Mouse (Mus musculus) natural killer cell, adult 2 months (primary cell): ENCODE results near the gene 4932438H23Rik.
A peak's percentile ranks its signal among the peaks of the same experiment; 100 is the strongest.

Experiments used
- DNase-seq, 2 experiments: peaks; one replicate each; pipeline ENCODE4 v3.0.0; 2022; ENCODE audit warnings: low spot score in 2 of 2

Gene 4932438H23Rik

DNA sequence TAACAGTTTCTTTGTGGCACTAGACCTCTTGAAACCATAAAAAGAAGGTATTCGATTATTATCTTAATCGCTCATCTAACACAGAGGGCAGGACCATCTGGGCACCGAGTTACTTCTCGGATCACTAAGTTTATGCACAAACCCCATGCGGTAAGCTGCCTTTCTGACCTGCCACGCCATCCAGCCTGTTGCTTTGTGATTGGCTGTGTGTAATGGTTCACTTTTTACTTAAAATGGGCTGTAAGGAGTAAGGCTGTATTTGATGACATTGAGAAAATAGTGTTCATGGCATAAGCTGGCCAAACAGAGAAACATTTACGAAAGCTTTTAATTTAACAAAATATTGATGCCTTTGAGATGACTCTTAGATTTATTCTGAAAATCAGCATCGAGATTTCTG is at the start of gene 4932438H23Rik:
TSS of gene 4932438H23Rik (minus strand) at position 101 of the 400 bp plus-strand sequence.
- no peak for DNase-seq

GRCm38 (mm10) chr16:91140991-91141630 is 46.2 kb upstream of the 4932438H23Rik start:
- no peak for DNase-seq

GRCm38 (mm10) chr16:91140457-91140856 is 45.5 kb upstream of the 4932438H23Rik start:
- DNase-seq, result no peak

DNA sequence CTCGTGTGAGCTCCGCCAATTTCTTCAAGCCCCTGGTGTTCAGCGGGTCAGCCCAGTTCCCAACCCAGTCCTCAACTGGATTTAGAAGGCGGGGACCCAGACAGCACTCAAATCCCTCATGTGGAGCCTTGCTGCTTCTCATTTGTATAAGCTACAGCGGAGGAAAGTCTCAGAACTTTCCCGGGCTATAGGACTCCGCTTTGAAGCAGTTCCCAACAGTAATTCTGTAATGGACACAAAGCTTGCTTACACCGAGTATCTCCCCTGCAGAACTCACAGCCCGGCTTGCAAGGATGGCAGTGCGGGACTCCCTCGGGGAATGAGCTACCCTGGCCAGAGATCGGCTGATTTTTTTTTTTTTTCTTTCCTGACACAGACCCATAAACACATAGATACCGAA is 45.1 kb upstream of the 4932438H23Rik start:
- DNase-seq, result no peak

- DNase-seq, result no peak
Measured at GRCm38 (mm10) chr16:91139481-91139880, 44.6 kb upstream of the 4932438H23Rik start.

GRCm38 (mm10) chr16:91138736-91139135 is 43.8 kb upstream of the 4932438H23Rik start:
- no peak for DNase-seq

GRCm38 (mm10) chr16:91138151-91138550 is 43.2 kb upstream of the 4932438H23Rik start:
- DNase-seq, result no peak

- DNase-seq, result no peak
Measured at GRCm38 (mm10) chr16:91136607-91137006, 41.7 kb upstream of the 4932438H23Rik start.

GRCm38 (mm10) chr16:91129916-91130315 is 35.0 kb upstream of the 4932438H23Rik start:
- DNase-seq, result no peak

DNA sequence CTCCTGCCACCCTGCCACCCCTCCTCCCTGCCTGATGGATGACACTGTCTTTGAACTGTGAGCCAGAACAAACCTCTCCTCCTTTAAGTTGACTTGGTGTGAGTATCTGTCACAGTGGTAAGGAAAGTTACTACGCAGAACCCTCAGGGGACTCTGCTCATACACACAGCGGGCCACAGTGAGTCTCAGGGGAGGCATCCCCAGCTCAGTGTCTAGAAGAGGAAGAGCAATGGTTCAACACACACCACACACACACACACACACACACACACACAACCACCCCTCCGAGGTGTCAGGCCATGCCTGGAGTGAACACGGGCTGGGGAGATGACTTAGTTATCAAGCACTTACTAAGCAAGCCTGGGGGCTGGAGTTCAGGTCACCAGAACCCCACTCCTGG is 33.5 kb upstream of the 4932438H23Rik start:
- peak in 1 of 2 experiments; percentile 20 for DNase-seq

DNA sequence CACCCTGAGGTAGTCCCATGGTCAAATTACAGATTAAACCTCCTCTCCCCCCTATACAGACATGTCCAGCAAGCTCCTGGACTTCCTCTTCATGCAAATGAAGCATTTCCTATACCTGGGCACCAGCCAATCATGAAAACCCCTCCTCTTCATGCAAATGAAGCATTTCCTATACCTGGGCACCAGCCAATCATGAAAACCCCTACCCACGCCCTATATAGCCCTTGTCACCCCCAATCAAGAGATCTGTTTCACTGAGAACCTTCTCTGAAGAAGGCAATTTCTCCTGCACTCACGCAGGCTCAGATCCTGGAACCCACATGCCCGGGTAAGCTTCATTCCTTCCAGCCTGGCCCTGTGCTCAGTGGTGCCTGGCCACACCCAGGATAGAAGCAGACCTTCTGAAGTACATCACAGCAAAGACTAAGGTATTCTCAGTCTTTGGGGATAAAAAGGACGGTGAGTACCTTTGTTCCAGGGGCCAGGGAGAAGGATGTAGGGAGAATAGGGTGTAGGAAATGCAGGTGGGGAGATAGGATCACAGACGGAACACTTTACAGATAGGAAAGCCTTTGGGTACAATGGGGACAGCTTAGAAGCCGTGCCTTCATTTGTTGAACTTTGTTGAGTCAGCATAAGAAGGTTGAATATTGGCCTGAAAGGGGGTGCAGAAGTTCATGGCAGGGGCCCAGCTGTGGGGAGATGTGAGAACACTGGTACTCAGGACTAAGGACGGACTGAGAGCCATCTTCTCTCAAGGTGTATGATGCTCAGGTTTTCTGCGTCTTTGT is 32.0 kb upstream of the 4932438H23Rik start:
- no peak for DNase-seq

GRCm38 (mm10) chr16:91124256-91124655 is 29.3 kb upstream of the 4932438H23Rik start:
- no peak for DNase-seq

- no peak for DNase-seq
Measured at GRCm38 (mm10) chr16:91123821-91124220, 28.9 kb upstream of the 4932438H23Rik start.

DNA sequence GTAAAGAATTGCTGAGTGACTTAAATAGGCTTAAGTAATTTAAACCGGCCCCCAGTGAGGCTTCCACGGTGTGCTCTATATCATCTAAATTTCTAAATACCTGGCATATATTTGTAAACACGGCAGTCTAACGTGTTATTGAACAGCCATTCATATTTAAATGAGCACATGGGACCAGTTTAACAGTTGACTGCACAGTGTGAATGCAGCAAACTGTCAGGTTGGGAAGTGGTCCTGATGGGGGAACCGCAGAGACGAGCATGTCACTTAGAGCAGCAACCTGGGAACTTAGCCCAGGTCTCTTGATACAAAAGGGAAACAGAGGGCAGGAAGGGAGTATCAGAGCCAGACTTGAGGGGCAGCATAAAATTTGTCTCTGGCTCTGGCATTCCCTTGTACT is 25.0 kb upstream of the 4932438H23Rik start:
- DNase-seq, result no peak

DNA sequence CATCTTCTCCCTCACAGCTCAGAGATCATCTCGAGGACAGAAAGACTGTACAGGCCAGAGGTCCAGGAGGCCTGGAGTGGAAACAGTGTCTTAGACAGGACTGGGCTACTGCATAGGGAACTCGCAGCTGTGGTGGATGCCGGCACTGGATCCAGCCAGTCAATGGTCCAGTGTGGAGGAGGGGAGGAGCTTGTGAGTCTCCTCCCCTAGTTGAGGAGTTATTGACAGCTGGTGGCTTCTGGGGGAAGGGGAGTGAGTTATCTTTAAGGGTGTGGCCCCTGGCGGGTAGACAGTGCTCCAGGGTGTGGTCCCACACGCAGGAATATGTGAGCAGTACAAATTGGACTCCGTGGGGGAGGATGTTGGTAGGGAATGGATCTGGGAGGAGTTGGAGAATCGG is 21.8 kb upstream of the 4932438H23Rik start:
- DNase-seq, result no peak

DNA sequence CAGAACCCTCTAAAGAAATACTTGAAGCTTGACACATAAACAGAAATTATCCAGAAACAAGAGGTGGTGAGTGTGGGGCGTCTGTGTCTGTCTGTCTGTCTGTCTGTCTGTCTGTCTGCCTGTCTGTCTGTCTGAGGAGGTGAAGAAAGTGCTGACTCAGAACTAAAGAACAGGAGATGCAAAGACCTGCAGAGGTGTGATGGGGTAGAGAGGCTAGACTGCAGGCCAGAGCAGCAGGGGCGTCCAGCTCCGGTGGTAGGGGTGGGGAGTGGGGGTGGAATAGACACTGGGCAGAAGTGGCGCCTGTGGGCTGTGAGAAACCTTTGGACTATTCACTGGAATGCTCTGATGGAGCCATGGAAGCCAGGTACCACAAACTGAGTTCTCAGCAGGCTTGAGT is 21.1 kb upstream of the 4932438H23Rik start:
- DNase-seq, result no peak

DNA sequence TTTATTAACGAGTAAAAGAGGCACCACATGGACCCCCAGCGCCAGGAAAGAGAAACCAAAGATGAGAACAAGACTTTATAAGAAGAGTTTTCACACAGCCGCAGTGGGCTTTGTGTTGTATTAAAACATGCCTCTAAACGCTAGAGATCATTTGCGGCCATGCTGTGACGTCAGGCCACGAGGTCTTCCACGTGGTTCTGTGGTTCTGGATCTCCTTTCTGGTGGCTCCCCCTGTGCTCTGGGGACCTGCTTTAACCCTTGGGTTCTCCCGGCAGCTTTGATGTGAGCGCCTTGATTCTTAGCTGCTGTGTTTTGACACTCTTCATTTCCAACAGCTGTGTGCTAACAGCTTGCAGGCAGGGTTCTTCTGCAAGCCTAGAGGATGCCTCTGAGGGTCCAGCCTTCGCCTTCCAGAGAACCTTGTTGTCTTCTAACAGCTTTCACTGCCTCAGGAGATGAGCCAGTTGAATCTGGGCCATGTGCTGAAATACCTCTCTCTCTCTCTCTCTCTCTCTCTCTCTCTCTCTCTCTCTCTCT is 16.1 kb upstream of the 4932438H23Rik start:
- DNase-seq, result no peak

GRCm38 (mm10) chr16:91107608-91108007 is 12.7 kb upstream of the 4932438H23Rik start:
- no peak for DNase-seq

DNA sequence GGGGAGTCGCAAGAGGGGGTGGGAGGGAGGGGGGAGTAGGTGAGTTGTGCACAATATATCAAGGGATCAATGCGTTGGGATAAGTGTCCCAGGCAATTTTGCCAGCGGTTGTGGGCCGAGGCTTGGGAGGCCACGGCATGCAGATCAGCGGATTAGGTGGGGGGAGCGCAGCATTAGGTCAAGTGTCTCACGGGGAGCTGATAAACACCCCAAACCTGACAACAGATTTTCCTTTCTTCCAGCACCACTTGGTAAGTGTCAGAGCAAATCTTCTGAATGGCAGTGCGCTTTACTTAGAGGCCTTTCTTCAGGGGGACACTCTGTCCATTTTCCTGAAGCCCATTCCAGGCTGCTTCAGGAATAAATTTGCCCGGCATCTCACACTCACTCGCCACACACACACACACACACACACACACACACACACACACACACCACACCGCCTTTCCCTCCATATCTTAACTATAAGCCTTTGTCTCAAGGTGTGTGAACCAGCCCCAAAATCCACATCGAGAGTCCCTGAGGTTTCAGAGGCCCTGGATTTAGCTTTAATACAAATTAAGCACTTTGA is 10.6 kb upstream of the 4932438H23Rik start:
- no peak for DNase-seq

DNA sequence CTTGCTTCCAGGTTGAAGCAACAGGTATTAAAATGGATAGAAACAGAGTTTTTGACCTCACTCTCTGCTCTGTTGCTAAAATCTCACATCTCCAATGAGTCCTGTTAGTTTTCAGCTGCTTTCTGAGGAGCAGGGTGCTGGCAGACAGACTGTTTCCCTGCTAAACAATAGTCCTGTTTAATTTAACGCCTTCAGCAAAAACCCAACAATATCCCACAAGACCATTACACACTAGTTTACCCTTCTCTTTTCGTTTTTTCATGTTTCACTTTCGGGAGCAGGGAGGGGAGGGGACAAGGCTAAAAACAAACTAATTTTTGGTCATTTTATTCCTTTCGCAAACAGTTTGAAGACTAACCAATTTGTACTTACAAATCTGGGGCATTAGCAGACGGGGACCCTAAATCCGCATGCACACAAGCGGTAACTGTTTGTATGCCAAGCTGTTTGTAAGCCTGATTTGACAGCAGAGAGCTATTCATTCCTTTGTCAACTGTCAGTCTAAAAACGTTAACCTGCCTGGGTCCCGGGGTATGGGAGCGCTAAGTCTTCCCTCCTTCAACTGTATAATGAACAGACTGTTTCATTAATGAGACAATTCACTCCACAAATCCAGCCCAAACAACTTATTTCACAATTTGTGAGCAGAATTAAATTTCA is 10.0 kb upstream of the 4932438H23Rik start:
- DNase-seq, result no peak

GRCm38 (mm10) chr16:91103386-91103785 is 8.5 kb upstream of the 4932438H23Rik start:
- DNase-seq, result peak in 1 of 2 experiments; percentile 27

GRCm38 (mm10) chr16:91100484-91100883 is 5.6 kb upstream of the 4932438H23Rik start:
- no peak for DNase-seq
